Mouse (Mus musculus): Measurements from ENCODE around the gene Vps8. TPM values are rescaled to one million over a fixed set of nuclear protein-coding genes. Genes with fewer than 3 reads are reported as not detected.

Vps8 gene
- polyA plus RNA-seq, 1 experiment from 2014 or later = 3.1 TPM

GRCm38 (mm10) chr16:21625784-21626634, 203.1 kb downstream of the Vps8 start:
- H3K36me3 ChIP-seq (replicated peaks; ENCODE audit: insufficient read depth, low read length) = no peaks in the 10 kb centered on the region
- H3K27me3 ChIP-seq (ENCODE audit: insufficient read depth, low read length) = no peaks in the 10 kb centered on the region
- H3K9me3 ChIP-seq (ENCODE audit: low read length) = no peaks in the 10 kb centered on the region
- H3K4me2 ChIP-seq (ENCODE audit: low read depth, low read length) = no peak overlapping the region
- WGBS (ENCODE audit: insufficient replicate concordance) = 67% methylated on average over 6 of the region's 6 CpGs
- H3K9ac ChIP-seq (replicated peaks) = no peak overlapping the region
- DNase-seq (no peak), ATAC-seq (peak; percentile 31; the same call in 1 of the 2 replicates)
- H3K4me3 ChIP-seq (ENCODE audit: low read depth, low read length) = no peak overlapping the region
- no peaks in the 10 kb centered on the region for H3K4me1 ChIP-seq (ENCODE audit: insufficient read depth)
- H3K27ac ChIP-seq (ENCODE audit: low read depth) = no peak overlapping the region
- TF ChIP-seq CTCF (IDR thresholded peaks at IDR 0.05; ENCODE audit: low read depth) = no peak
- TF ChIP-seq EP300 (IDR thresholded peaks at IDR 0.05; ENCODE audit: low read depth) = no peak

GRCm38 (mm10) chr16:21627248-21627647, 204.3 kb downstream of the Vps8 start:
- TF ChIP-seq EP300 (IDR thresholded peaks at IDR 0.05; ENCODE audit: low read depth) = no peak
- no peak for TF ChIP-seq CTCF (IDR thresholded peaks at IDR 0.05; ENCODE audit: low read depth)
- no peak for DNase-seq
- no peak overlapping the region for H3K27ac ChIP-seq (ENCODE audit: low read depth)
- H3K36me3 ChIP-seq (replicated peaks; ENCODE audit: insufficient read depth, low read length) = no peaks in the 10 kb centered on the region
- ATAC-seq = no peak
- no peaks in the 10 kb centered on the region for H3K4me1 ChIP-seq (ENCODE audit: insufficient read depth)
- H3K4me3 ChIP-seq (ENCODE audit: low read depth, low read length) = no peak overlapping the region
- no peak overlapping the region for H3K4me2 ChIP-seq (ENCODE audit: low read depth, low read length)
- H3K27me3 ChIP-seq (ENCODE audit: insufficient read depth, low read length) = no peaks in the 10 kb centered on the region
- H3K9ac ChIP-seq (replicated peaks) = no peak overlapping the region
- WGBS (ENCODE audit: insufficient replicate concordance) = 81% methylated on average over 6 of the region's 6 CpGs
- no peaks in the 10 kb centered on the region for H3K9me3 ChIP-seq (ENCODE audit: low read length)

DNA sequence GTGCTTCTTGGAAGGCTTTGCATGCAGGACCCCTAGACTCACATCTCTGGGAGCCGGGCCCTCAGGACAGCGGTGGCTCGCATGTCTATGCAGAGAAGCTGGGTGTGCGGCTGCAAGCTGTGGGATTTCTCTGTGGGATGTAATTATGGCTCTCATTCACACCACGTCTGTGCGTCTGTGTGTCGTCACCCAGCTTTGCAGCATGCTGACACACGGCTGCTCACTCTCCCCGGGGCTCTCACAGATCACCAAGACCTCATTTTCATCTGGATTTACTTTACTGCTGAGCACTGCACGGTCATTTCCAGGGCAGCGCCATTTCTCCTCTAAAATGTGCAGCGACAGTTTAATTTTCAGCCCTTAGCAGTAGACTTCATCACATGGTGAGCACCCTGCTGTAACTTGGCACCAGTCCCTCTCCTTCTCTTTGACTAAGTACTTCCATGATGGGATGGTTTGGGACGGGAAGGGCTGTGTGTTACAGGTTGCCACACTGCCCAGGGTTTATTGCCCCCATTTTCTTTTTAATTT, 205.2 kb downstream of the Vps8 start:
- 85% methylated on average over 13 of the region's 13 CpGs for WGBS (ENCODE audit: insufficient replicate concordance)
- DNase-seq (no peak), ATAC-seq (no peak)
- no peaks in the 10 kb centered on the region for H3K9me3 ChIP-seq (ENCODE audit: low read length)
- no peak overlapping the region for H3K4me3 ChIP-seq (ENCODE audit: low read depth, low read length)
- no peaks in the 10 kb centered on the region for H3K27me3 ChIP-seq (ENCODE audit: insufficient read depth, low read length)
- H3K36me3 ChIP-seq (replicated peaks; ENCODE audit: insufficient read depth, low read length) = no peaks in the 10 kb centered on the region
- no peak overlapping the region for H3K4me2 ChIP-seq (ENCODE audit: low read depth, low read length)
- no peak overlapping the region for H3K9ac ChIP-seq (replicated peaks)
- TF ChIP-seq EP300 (IDR thresholded peaks at IDR 0.05; ENCODE audit: low read depth) (no peak), CTCF (IDR thresholded peaks at IDR 0.05; ENCODE audit: low read depth) (no peak)
- H3K27ac ChIP-seq (ENCODE audit: low read depth) = no peak overlapping the region
- H3K4me1 ChIP-seq (ENCODE audit: insufficient read depth) = no peaks in the 10 kb centered on the region

DNA sequence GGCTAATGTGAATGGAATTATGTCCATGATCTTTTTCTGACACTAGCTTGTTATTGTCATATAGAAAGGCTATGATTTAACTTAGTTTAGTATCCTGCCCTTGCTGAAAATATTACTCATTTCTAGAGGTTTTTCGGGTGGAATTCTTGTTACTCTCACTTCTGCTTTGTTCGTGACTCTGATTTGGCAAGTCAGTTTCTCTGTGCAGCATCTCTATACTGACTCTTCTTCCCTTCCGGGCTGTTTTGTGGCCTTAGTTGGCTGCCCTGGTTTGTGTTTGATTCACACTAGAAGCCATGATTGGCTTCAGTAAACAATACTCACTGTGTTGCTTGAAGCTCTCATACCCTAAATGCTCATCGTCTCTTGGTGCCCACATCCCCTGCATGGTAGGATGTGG, 207.7 kb downstream of the Vps8 start:
- Histone ChIP-seq H3K36me3 (replicated peaks; ENCODE audit: insufficient read depth, low read length) (no peaks in the 10 kb centered on the region), H3K4me1 (ENCODE audit: insufficient read depth) (no peaks in the 10 kb centered on the region), H3K9me3 (ENCODE audit: low read length) (no peaks in the 10 kb centered on the region), H3K27ac (ENCODE audit: low read depth) (no peak overlapping the region), H3K9ac (replicated peaks) (no peak overlapping the region), H3K4me2 (ENCODE audit: low read depth, low read length) (no peak overlapping the region), H3K4me3 (ENCODE audit: low read depth, low read length) (no peak overlapping the region), H3K27me3 (ENCODE audit: insufficient read depth, low read length) (no peaks in the 10 kb centered on the region)
- ATAC-seq (no peak), DNase-seq (no peak)
- WGBS (ENCODE audit: insufficient replicate concordance) = 49% methylated on average over 4 of the region's 4 CpGs
- TF ChIP-seq CTCF (IDR thresholded peaks at IDR 0.05; ENCODE audit: low read depth) (no peak), EP300 (IDR thresholded peaks at IDR 0.05; ENCODE audit: low read depth) (no peak)

DNA sequence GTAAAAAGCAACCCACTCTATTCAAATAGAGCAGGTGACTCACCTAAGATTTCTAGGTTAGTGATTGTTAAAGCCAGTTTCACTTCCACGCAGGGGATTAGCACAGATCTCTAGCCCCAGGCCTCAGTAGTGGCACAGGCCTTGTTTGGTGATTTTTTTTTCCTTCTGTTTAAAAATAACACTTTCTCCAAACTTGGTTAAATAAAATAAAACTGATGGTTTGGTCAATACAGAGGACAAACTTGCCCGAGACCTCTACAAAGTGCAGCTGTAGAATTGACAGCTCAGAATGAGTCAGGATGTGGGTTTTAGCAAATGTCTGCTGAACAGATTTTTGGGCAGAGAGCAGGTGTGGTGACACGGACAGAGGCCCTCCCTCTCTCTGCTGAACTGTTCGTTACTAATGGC, 208.9 kb downstream of the Vps8 start:
- no peak overlapping the region for H3K4me2 ChIP-seq (ENCODE audit: low read depth, low read length)
- ATAC-seq (no peak), DNase-seq (no peak)
- H3K4me1 ChIP-seq (ENCODE audit: insufficient read depth) = no peaks in the 10 kb centered on the region
- no peak for TF ChIP-seq EP300 (IDR thresholded peaks at IDR 0.05; ENCODE audit: low read depth)
- 59% methylated on average over 4 of the region's 4 CpGs for WGBS (ENCODE audit: insufficient replicate concordance)
- H3K9me3 ChIP-seq (ENCODE audit: low read length) = no peaks in the 10 kb centered on the region
- no peaks in the 10 kb centered on the region for H3K27me3 ChIP-seq (ENCODE audit: insufficient read depth, low read length)
- no peak overlapping the region for H3K4me3 ChIP-seq (ENCODE audit: low read depth, low read length)
- no peak overlapping the region for H3K9ac ChIP-seq (replicated peaks)
- no peak overlapping the region for H3K27ac ChIP-seq (ENCODE audit: low read depth)
- no peaks in the 10 kb centered on the region for H3K36me3 ChIP-seq (replicated peaks; ENCODE audit: insufficient read depth, low read length)

DNA sequence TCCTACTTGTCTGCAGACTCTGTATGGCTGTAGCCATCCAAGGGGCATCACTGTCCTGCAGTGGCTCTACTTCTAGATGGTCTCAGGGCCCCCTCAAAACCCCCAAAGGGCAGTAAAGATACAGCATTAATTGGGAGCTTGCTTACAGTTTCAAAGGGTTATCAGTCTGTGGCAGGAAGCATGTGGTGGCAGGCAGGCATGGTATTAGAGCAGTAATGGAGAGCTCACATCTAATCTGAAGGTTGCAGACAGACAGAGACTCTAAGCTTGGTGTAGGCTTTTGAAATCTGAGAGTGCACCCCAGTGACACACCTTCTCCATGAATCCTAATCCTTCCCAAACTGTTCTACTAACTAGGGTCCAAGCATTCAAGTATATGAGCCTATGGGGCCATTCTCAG, 211.5 kb downstream of the Vps8 start:
- DNase-seq (no peak), ATAC-seq (peak; percentile 50)
- H3K4me3 ChIP-seq (ENCODE audit: low read depth, low read length) = no peak overlapping the region
- H3K4me2 ChIP-seq (ENCODE audit: low read depth, low read length) = no peak overlapping the region
- H3K36me3 ChIP-seq (replicated peaks; ENCODE audit: insufficient read depth, low read length) = no peaks in the 10 kb centered on the region
- no peak overlapping the region for H3K27ac ChIP-seq (ENCODE audit: low read depth)
- H3K9ac ChIP-seq (replicated peaks) = no peak overlapping the region
- H3K4me1 ChIP-seq (ENCODE audit: insufficient read depth) = no peaks in the 10 kb centered on the region
- TF ChIP-seq CTCF (IDR thresholded peaks at IDR 0.05; ENCODE audit: low read depth) (no peak), EP300 (IDR thresholded peaks at IDR 0.05; ENCODE audit: low read depth) (0 out of 2 replicates have a peak, but pooled peaks have one; percentile 36)
- no peaks in the 10 kb centered on the region for H3K9me3 ChIP-seq (ENCODE audit: low read length)
- no peaks in the 10 kb centered on the region for H3K27me3 ChIP-seq (ENCODE audit: insufficient read depth, low read length)
